Mouse (Mus musculus): ENCODE measurements around the gene Uqcrfs1. TPM values are rescaled to one million over a fixed set of nuclear protein-coding genes. Genes with fewer than 3 reads are reported as not detected.

The Uqcrfs1 gene
- 284 and 287 TPM in 2 replicates for total RNA-seq (2021)
- long read RNA-seq, transcript Uqcrfs1-201 (2 exons, 1,363 nt): major isoform, 688 of 706 reads
- long read RNA-seq, partial matches to known transcripts: 0 of 706 reads
- long read RNA-seq, other reads (novel, unspliced or antisense): 18 of 706 reads

GRCm38 (mm10) chr13:30544856-30545604, at the start of gene Uqcrfs1:
Gene Uqcrfs1, minus strand, starts transcription at chr13:30545362.
- peak; percentile 100 for DNase-seq

GRCm38 (mm10) chr13:30585786-30586185, 40.6 kb upstream of the Uqcrfs1 start:
- DNase-seq: no peak

- DNase-seq: no peak
Measured at GRCm38 (mm10) chr13:30582541-30582940, 37.4 kb upstream of the Uqcrfs1 start.

GRCm38 (mm10) chr13:30578806-30579205, 33.6 kb upstream of the Uqcrfs1 start:
- no peak for DNase-seq

GRCm38 (mm10) chr13:30576819-30577218, 31.7 kb upstream of the Uqcrfs1 start:
- DNase-seq: no peak

GRCm38 (mm10) chr13:30572971-30573370, 27.8 kb upstream of the Uqcrfs1 start:
- no peak for DNase-seq

GRCm38 (mm10) chr13:30570182-30570581, 25.0 kb upstream of the Uqcrfs1 start:
- DNase-seq: no peak

GRCm38 (mm10) chr13:30567571-30567970, 22.4 kb upstream of the Uqcrfs1 start:
- no peak for DNase-seq

- DNase-seq: peak; percentile 53
Measured at GRCm38 (mm10) chr13:30566767-30567166, 21.6 kb upstream of the Uqcrfs1 start.

GRCm38 (mm10) chr13:30560603-30561002, 15.4 kb upstream of the Uqcrfs1 start:
- no peak for DNase-seq

GRCm38 (mm10) chr13:30560052-30560451, 14.9 kb upstream of the Uqcrfs1 start:
- DNase-seq: no peak

- DNase-seq: no peak
Measured at GRCm38 (mm10) chr13:30557751-30558150, 12.6 kb upstream of the Uqcrfs1 start.

- DNase-seq: no peak
Measured at GRCm38 (mm10) chr13:30553051-30553587, 8.0 kb upstream of the Uqcrfs1 start.

GRCm38 (mm10) chr13:30549339-30549738, 4.2 kb upstream of the Uqcrfs1 start:
- no peak for DNase-seq

- DNase-seq: peak; percentile 66
Measured at GRCm38 (mm10) chr13:30548835-30549234, 3.7 kb upstream of the Uqcrfs1 start.

GRCm38 (mm10) chr13:30530761-30531160, 14.4 kb downstream of the Uqcrfs1 start:
- peak; percentile 38 for DNase-seq

GRCm38 (mm10) chr13:30524961-30525360, 20.2 kb downstream of the Uqcrfs1 start:
- no peak for DNase-seq

GRCm38 (mm10) chr13:30523971-30524370, 21.2 kb downstream of the Uqcrfs1 start:
- no peak for DNase-seq

GRCm38 (mm10) chr13:30523246-30523891, 21.8 kb downstream of the Uqcrfs1 start:
- no peak for DNase-seq

- DNase-seq: no peak
Measured at GRCm38 (mm10) chr13:30521282-30521902, 23.8 kb downstream of the Uqcrfs1 start.

- DNase-seq: no peak
Measured at GRCm38 (mm10) chr13:30518191-30518590, 27.0 kb downstream of the Uqcrfs1 start.

GRCm38 (mm10) chr13:30507651-30508050, 37.5 kb downstream of the Uqcrfs1 start:
- DNase-seq: no peak
